Mouse (Mus musculus): ENCODE data around the gene AC170998.1.
"Not testable (repeated sequence)": the region's sequence is repeated elsewhere in the genome, so short reads cannot be mapped to it uniquely, and the experiment has no call there.

AC170998.1 gene

GRCm38 (mm10) chr17:28707136-28707627, 18.7 kb upstream of the AC170998.1 start:
- no peak for DNase-seq (ENCODE audit: low spot score)

GRCm38 (mm10) chr17:28707816-28708215, 18.1 kb upstream of the AC170998.1 start:
- no peak for DNase-seq (ENCODE audit: low spot score)

- DNase-seq (ENCODE audit: low spot score) = no peak
These were observed 16.9 kb upstream of the AC170998.1 start for GRCm38 (mm10) chr17:28708989-28709388.

- no peak for DNase-seq (ENCODE audit: low spot score)
These were observed 16.2 kb upstream of the AC170998.1 start for GRCm38 (mm10) chr17:28709552-28710290.

- no peak for DNase-seq (ENCODE audit: low spot score)
These were observed 15.6 kb upstream of the AC170998.1 start for GRCm38 (mm10) chr17:28710291-28710688.

GRCm38 (mm10) chr17:28711237-28711636, 14.6 kb upstream of the AC170998.1 start:
- DNase-seq (ENCODE audit: low spot score) = no peak

GRCm38 (mm10) chr17:28712305-28712704, 13.6 kb upstream of the AC170998.1 start:
- DNase-seq (ENCODE audit: low spot score) = no peak

GRCm38 (mm10) chr17:28714006-28714405, 11.9 kb upstream of the AC170998.1 start:
- no peak for DNase-seq (ENCODE audit: low spot score)

- DNase-seq (ENCODE audit: low spot score) = no peak
These were observed 9.9 kb upstream of the AC170998.1 start for GRCm38 (mm10) chr17:28715832-28716548.

GRCm38 (mm10) chr17:28717535-28717934, 8.3 kb upstream of the AC170998.1 start:
- DNase-seq (ENCODE audit: low spot score) = no peak

- not testable (repeated sequence) for DNase-seq (ENCODE audit: low spot score)
These were observed 1.6 kb downstream of the AC170998.1 start for GRCm38 (mm10) chr17:28727511-28727910.

- DNase-seq (ENCODE audit: low spot score) = no peak
These were observed 9.6 kb downstream of the AC170998.1 start for GRCm38 (mm10) chr17:28735317-28736105.

- no peak for DNase-seq (ENCODE audit: low spot score)
These were observed 10.6 kb downstream of the AC170998.1 start for GRCm38 (mm10) chr17:28736486-28736885.

GRCm38 (mm10) chr17:28737973-28738372, 12.1 kb downstream of the AC170998.1 start:
- no peak for DNase-seq (ENCODE audit: low spot score)

GRCm38 (mm10) chr17:28739244-28739643, 13.4 kb downstream of the AC170998.1 start:
- DNase-seq (ENCODE audit: low spot score) = no peak

GRCm38 (mm10) chr17:28743145-28743866, 17.4 kb downstream of the AC170998.1 start:
- no peak for DNase-seq (ENCODE audit: low spot score)

- DNase-seq (ENCODE audit: low spot score) = no peak
These were observed 18.0 kb downstream of the AC170998.1 start for GRCm38 (mm10) chr17:28743916-28744315.

GRCm38 (mm10) chr17:28745773-28746172, 19.9 kb downstream of the AC170998.1 start:
- no peak for DNase-seq (ENCODE audit: low spot score)

- no peak for DNase-seq (ENCODE audit: low spot score)
These were observed 22.1 kb downstream of the AC170998.1 start for GRCm38 (mm10) chr17:28748001-28748400.

GRCm38 (mm10) chr17:28750580-28750979, 24.7 kb downstream of the AC170998.1 start:
- DNase-seq (ENCODE audit: low spot score) = no peak

GRCm38 (mm10) chr17:28756447-28756846, 30.6 kb downstream of the AC170998.1 start:
- no peak for DNase-seq (ENCODE audit: low spot score)

- DNase-seq (ENCODE audit: low spot score) = no peak
These were observed 31.6 kb downstream of the AC170998.1 start for GRCm38 (mm10) chr17:28757470-28757869.

All from ovary, adult 18-20 months (tissue).